ENCODE assay signal across 23 mouse cellular contexts in genomic region chr3:131865106-131865505, GRCm38 (mm10).
DNase-seq lines count a peak whose midpoint lies in the region; ATAC-seq and TF ChIP-seq lines count a peak whose summit lies in the region.
"Had no signal": no experiment of that assay in that cellular context is flagged by ENCODE, and none has a peak within 500 bp of the region (broad histone marks: within the 10 kb centered on the region; RNA-seq: fewer than 3 reads in every experiment).

No protein-coding gene starts in this region.

- H3K9me3 ChIP-seq in kidney, embryonic 14.5 days (ENCODE audit: control insufficient read depth, low read length) = no peaks in the 10 kb centered on the region
- no peaks in the 10 kb centered on the region for H3K9me3 ChIP-seq in liver, embryonic 11.5 days (ENCODE audit: control insufficient read depth, low read length)
- H3K9me3 ChIP-seq in liver, embryonic 12.5 days (replicated peaks) = 0 out of 2 replicates have a peak, but pooled peaks cover 5% of the 10 kb centered on the region
- no peaks in the 10 kb centered on the region for H3K9me3 ChIP-seq in stomach, embryonic 14.5 days (ENCODE audit: control insufficient read depth, low read depth, low read length)
- H3K9me3 ChIP-seq in stomach, postnatal 0 days (ENCODE audit: control insufficient read depth, low read length) = no peaks in the 10 kb centered on the region
- no peaks in the 10 kb centered on the region for H3K9me3 ChIP-seq in intestine, embryonic 16.5 days (ENCODE audit: control insufficient read depth, low read length)
- no peaks in the 10 kb centered on the region for H3K9me3 ChIP-seq in forebrain, embryonic 10.5 days
- H3K9me3 ChIP-seq: embryonic facial prominence, embryonic 13.5 days; embryonic facial prominence, embryonic 15.5 days; forebrain, embryonic 13.5 days; forebrain, embryonic 15.5 days had no signal

- H3K9ac ChIP-seq in kidney, embryonic 14.5 days (ENCODE audit: low read depth, low read length) = no peak overlapping the region
- H3K9ac ChIP-seq in liver, embryonic 11.5 days (ENCODE audit: low read depth, low read length) = no peak overlapping the region
- no peak overlapping the region for H3K9ac ChIP-seq in liver, embryonic 12.5 days
- H3K9ac ChIP-seq in stomach, embryonic 14.5 days (replicated peaks; ENCODE audit: low read depth, low read length) = no peak overlapping the region
- no peak overlapping the region for H3K9ac ChIP-seq in stomach, postnatal 0 days (ENCODE audit: low read length)
- no peak overlapping the region for H3K9ac ChIP-seq in intestine, embryonic 16.5 days (ENCODE audit: low read depth, low read length)
- H3K9ac ChIP-seq: embryonic facial prominence, embryonic 13.5 days; embryonic facial prominence, embryonic 15.5 days; forebrain, embryonic 13.5 days; forebrain, embryonic 15.5 days had no signal

- DNase-seq in kidney, adult 8-10 months = no peak
- no peak for DNase-seq in liver, embryonic 11.5 days (ENCODE audit: low spot score)
- no peak for DNase-seq in stomach, postnatal 0 days (ENCODE audit: low spot score)
- no peak for DNase-seq in forebrain, embryonic 10.5 days (ENCODE audit: extremely low spot score, low spot score)
- DNase-seq: adrenal gland, adult 2 months; adrenal gland, postnatal 10 days; adrenal gland, postnatal 25 days; cerebellum, adult 11 months; cerebellum, adult 18-20 months; cerebellum, adult 8-10 months; cerebellum, adult 9-11 months; cerebellum, postnatal 14 days; cerebellum, postnatal 36 days; embryo, embryonic 11 days had no signal

- H3K27me3 ChIP-seq in kidney, embryonic 14.5 days (ENCODE audit: control insufficient read depth, insufficient read depth, low read length) = no peaks in the 10 kb centered on the region
- H3K27me3 ChIP-seq in liver, embryonic 11.5 days (replicated peaks; ENCODE audit: control insufficient read depth, insufficient read depth, low read length) = no peaks in the 10 kb centered on the region
- no peaks in the 10 kb centered on the region for H3K27me3 ChIP-seq in liver, embryonic 12.5 days (replicated peaks)
- H3K27me3 ChIP-seq in stomach, embryonic 14.5 days (ENCODE audit: control insufficient read depth, insufficient read depth, low read length) = no peaks in the 10 kb centered on the region
- no peaks in the 10 kb centered on the region for H3K27me3 ChIP-seq in stomach, postnatal 0 days (ENCODE audit: control insufficient read depth, insufficient read depth, low read length)
- no peaks in the 10 kb centered on the region for H3K27me3 ChIP-seq in intestine, embryonic 16.5 days (replicated peaks; ENCODE audit: control insufficient read depth, insufficient read depth, low read length)
- no peaks in the 10 kb centered on the region for H3K27me3 ChIP-seq in forebrain, embryonic 10.5 days (ENCODE audit: poor library complexity, severe bottlenecking)
- H3K27me3 ChIP-seq: embryonic facial prominence, embryonic 13.5 days; embryonic facial prominence, embryonic 15.5 days; forebrain, embryonic 13.5 days; forebrain, embryonic 15.5 days had no signal

- H3K27ac ChIP-seq in kidney, embryonic 14.5 days (ENCODE audit: low read depth, low read length) = no peak overlapping the region
- no peak overlapping the region for H3K27ac ChIP-seq in liver, embryonic 11.5 days (ENCODE audit: low read depth, low read length)
- H3K27ac ChIP-seq in liver, embryonic 12.5 days = no peak overlapping the region
- no peak overlapping the region for H3K27ac ChIP-seq in stomach, embryonic 14.5 days (ENCODE audit: low read length)
- no peak overlapping the region for H3K27ac ChIP-seq in stomach, postnatal 0 days (replicated peaks)
- H3K27ac ChIP-seq in intestine, embryonic 16.5 days (ENCODE audit: low read length) = no peak overlapping the region
- no peak overlapping the region for H3K27ac ChIP-seq in forebrain, embryonic 10.5 days
- H3K27ac ChIP-seq: embryonic facial prominence, embryonic 13.5 days; embryonic facial prominence, embryonic 15.5 days; forebrain, embryonic 13.5 days; forebrain, embryonic 15.5 days had no signal

- ATAC-seq in kidney, embryonic 14.5 days (ENCODE audit: low FRiP score, low TSS enrichment) = 0 out of 2 replicates have a peak, but pooled peaks have one; percentile 46
- 0 out of 2 replicates have a peak, but pooled peaks have one; percentile 47 for ATAC-seq in liver, embryonic 11.5 days (replicated peaks; ENCODE audit: low FRiP score)
- no peak for ATAC-seq in liver, embryonic 12.5 days
- peak; percentile 58; the same call in 1 of the 2 replicates for ATAC-seq in stomach, embryonic 14.5 days (ENCODE audit: insufficient number of reproducible peaks, insufficient read depth, low FRiP score, low read depth)
- ATAC-seq in stomach, postnatal 0 days (ENCODE audit: low FRiP score, low TSS enrichment) = no peak
- ATAC-seq in intestine, embryonic 16.5 days = peak; percentile 84
- ATAC-seq: forebrain, embryonic 13.5 days; forebrain, embryonic 15.5 days had no signal

- H3K4me3 ChIP-seq in kidney, embryonic 14.5 days (ENCODE audit: low read length) = no peak overlapping the region
- H3K4me3 ChIP-seq in liver, embryonic 11.5 days (ENCODE audit: low read depth, low read length) = no peak overlapping the region
- no peak overlapping the region for H3K4me3 ChIP-seq in liver, embryonic 12.5 days
- H3K4me3 ChIP-seq in stomach, embryonic 14.5 days (ENCODE audit: low read depth, low read length) = no peak overlapping the region
- no peak overlapping the region for H3K4me3 ChIP-seq in stomach, postnatal 0 days (ENCODE audit: low read depth, low read length)
- H3K4me3 ChIP-seq in intestine, embryonic 16.5 days (ENCODE audit: low read length) = no peak overlapping the region
- H3K4me3 ChIP-seq in forebrain, embryonic 10.5 days = no peak overlapping the region
- H3K4me3 ChIP-seq: embryonic facial prominence, embryonic 13.5 days; embryonic facial prominence, embryonic 15.5 days; erythroblast, embryonic 14.5 days; forebrain, embryonic 13.5 days; forebrain, embryonic 15.5 days had no signal

- no peaks in the 10 kb centered on the region for H3K36me3 ChIP-seq in kidney, embryonic 14.5 days (ENCODE audit: control insufficient read depth, insufficient read depth, low read length)
- no peaks in the 10 kb centered on the region for H3K36me3 ChIP-seq in liver, embryonic 11.5 days (ENCODE audit: control insufficient read depth, insufficient read depth, low read length)
- no peaks in the 10 kb centered on the region for H3K36me3 ChIP-seq in liver, embryonic 12.5 days
- no peaks in the 10 kb centered on the region for H3K36me3 ChIP-seq in stomach, embryonic 14.5 days (ENCODE audit: control insufficient read depth, insufficient read depth, low read length)
- no peaks in the 10 kb centered on the region for H3K36me3 ChIP-seq in stomach, postnatal 0 days (ENCODE audit: control insufficient read depth, insufficient read depth, low read length)
- no peaks in the 10 kb centered on the region for H3K36me3 ChIP-seq in intestine, embryonic 16.5 days (ENCODE audit: control insufficient read depth, insufficient read depth, low read length)
- no peaks in the 10 kb centered on the region for H3K36me3 ChIP-seq in forebrain, embryonic 10.5 days (replicated peaks)
- H3K36me3 ChIP-seq: embryonic facial prominence, embryonic 13.5 days; embryonic facial prominence, embryonic 15.5 days; forebrain, embryonic 15.5 days had no signal

- H3K4me1 ChIP-seq in kidney, embryonic 14.5 days (ENCODE audit: control insufficient read depth, insufficient read depth, low read length) = no peaks in the 10 kb centered on the region
- H3K4me1 ChIP-seq in liver, embryonic 11.5 days (replicated peaks; ENCODE audit: control insufficient read depth, insufficient read depth, low read length) = no peaks in the 10 kb centered on the region
- no peaks in the 10 kb centered on the region for H3K4me1 ChIP-seq in liver, embryonic 12.5 days
- peaks cover 4% of the 10 kb centered on the region; the same call in 1 of the 2 replicates for H3K4me1 ChIP-seq in stomach, embryonic 14.5 days (ENCODE audit: control insufficient read depth, insufficient read depth, low read length)
- no peaks in the 10 kb centered on the region for H3K4me1 ChIP-seq in stomach, postnatal 0 days (replicated peaks; ENCODE audit: control insufficient read depth, insufficient read depth)
- no peaks in the 10 kb centered on the region for H3K4me1 ChIP-seq in intestine, embryonic 16.5 days (ENCODE audit: control insufficient read depth, insufficient read depth, low read length)
- no peaks in the 10 kb centered on the region for H3K4me1 ChIP-seq in forebrain, embryonic 10.5 days
- H3K4me1 ChIP-seq: forebrain, embryonic 13.5 days; forebrain, embryonic 15.5 days had no signal

- H3K4me2 ChIP-seq in kidney, embryonic 14.5 days (replicated peaks; ENCODE audit: low read depth, low read length) = no peak overlapping the region
- H3K4me2 ChIP-seq in liver, embryonic 11.5 days = no peak overlapping the region
- no peak overlapping the region for H3K4me2 ChIP-seq in liver, embryonic 12.5 days
- H3K4me2 ChIP-seq in stomach, embryonic 14.5 days (replicated peaks; ENCODE audit: low read depth, low read length) = no peak overlapping the region
- no peak overlapping the region for H3K4me2 ChIP-seq in stomach, postnatal 0 days (replicated peaks; ENCODE audit: low read depth)
- H3K4me2 ChIP-seq in intestine, embryonic 16.5 days (ENCODE audit: low read depth, low read length) = no peak overlapping the region
- H3K4me2 ChIP-seq: embryonic facial prominence, embryonic 13.5 days; embryonic facial prominence, embryonic 15.5 days; forebrain, embryonic 13.5 days; forebrain, embryonic 15.5 days had no signal

- TF ChIP-seq CTCF in stomach, postnatal 0 days (IDR thresholded peaks at IDR 0.05; ENCODE audit: low read depth) = no peak

- no peak for TF ChIP-seq EP300 in stomach, postnatal 0 days (optimal IDR thresholded peaks at IDR 0.05)

- WGBS in kidney, embryonic 14.5 days = 71% methylated on average over 4 of the region's 5 CpGs
- whole genome bisulfite sequencing in liver, embryonic 11.5 days = 64% methylated on average over 4 of the region's 5 CpGs
- WGBS in liver, embryonic 12.5 days (ENCODE audit: insufficient replicate concordance) = 51% methylated on average over 5 of the region's 5 CpGs
- 55% methylated on average over 4 of the region's 5 CpGs for WGBS in stomach, embryonic 14.5 days
- WGBS in stomach, postnatal 0 days = 39% methylated on average over 5 of the region's 5 CpGs
- 38% methylated on average over 5 of the region's 5 CpGs for WGBS in intestine, embryonic 16.5 days
- 75% methylated on average over 5 of the region's 5 CpGs for WGBS in forebrain, embryonic 10.5 days

Comparison
In these comparisons a context has a peak if more than half of its experiments do, and no peak if none do; other contexts are left out.
1. ATAC-seq: peak in kidney, embryonic 14.5 days (single experiment), liver, embryonic 11.5 days (single experiment), stomach, embryonic 14.5 days (single experiment) and intestine, embryonic 16.5 days (single experiment); none in liver, embryonic 12.5 days (single experiment) and stomach, postnatal 0 days (single experiment).